Mouse (Mus musculus) G1E (cell line): ENCODE data around the gene Akt3.

Experiments used
- CTCF ChIP-seq: IDR thresholded peaks from 2 replicates; pipeline ENCODE4 v1.5.1; 2012; ENCODE audit warnings: low read depth, low read length, inconsistent platforms, mixed read lengths
- GATA1 ChIP-seq: IDR thresholded peaks from 2 replicates; pipeline ENCODE4 v1.6.1; 2012; ENCODE audit warnings: borderline replicate concordance, low read length, inconsistent platforms, mixed read lengths
- GATA2 ChIP-seq: IDR thresholded peaks from 2 replicates; pipeline ENCODE4 v1.6.1; 2012; ENCODE audit warnings: low read depth, low read length, inconsistent platforms, borderline replicate concordance
- POLR2AphosphoS5 ChIP-seq: IDR thresholded peaks from 2 replicates; pipeline ENCODE4 v1.6.1; 2012; ENCODE audit warnings: low read depth, low read length, inconsistent platforms; ENCODE audit not compliant: insufficient replicate concordance
- TAL1 ChIP-seq: conservative IDR thresholded peaks from 2 replicates; pipeline ENCODE4 v1.6.1; 2012; ENCODE audit warnings: low read depth, low read length, inconsistent platforms, mixed read lengths

- TF ChIP-seq CTCF (no peak), GATA1 (no peak), GATA2 (no peak), POLR2AphosphoS5 (no peak), TAL1 (no peak)
Observed at GRCm38 (mm10) chr1:177002951-177003350, 255.1 kb downstream of the Akt3 start.
